Mouse (Mus musculus) embryonic fibroblast, embryonic 13.5 days (primary cell): ENCODE measurements around the gene App.

ENCODE experiments used
- CTCF ChIP-seq: IDR thresholded peaks from 2 replicates; pipeline ENCODE4 v1.5.1; 2011; ENCODE audit warnings: mild to moderate bottlenecking, control low read depth, low read length, moderate library complexity, borderline replicate concordance; ENCODE audit not compliant: insufficient read depth
- POLR2A ChIP-seq: IDR thresholded peaks from 2 replicates; pipeline ENCODE4 v1.6.1; 2011; ENCODE audit warnings: low read depth, mild to moderate bottlenecking, control low read depth, low read length, moderate library complexity

- TF ChIP-seq CTCF, result no peak
- TF ChIP-seq POLR2A, result no peak
These were observed 132.2 kb downstream of the App start for GRCm38 (mm10) chr16:85041153-85041959.
